Mouse (Mus musculus): ENCODE measurements around the gene Lyl1.

Gene Lyl1

DNA sequence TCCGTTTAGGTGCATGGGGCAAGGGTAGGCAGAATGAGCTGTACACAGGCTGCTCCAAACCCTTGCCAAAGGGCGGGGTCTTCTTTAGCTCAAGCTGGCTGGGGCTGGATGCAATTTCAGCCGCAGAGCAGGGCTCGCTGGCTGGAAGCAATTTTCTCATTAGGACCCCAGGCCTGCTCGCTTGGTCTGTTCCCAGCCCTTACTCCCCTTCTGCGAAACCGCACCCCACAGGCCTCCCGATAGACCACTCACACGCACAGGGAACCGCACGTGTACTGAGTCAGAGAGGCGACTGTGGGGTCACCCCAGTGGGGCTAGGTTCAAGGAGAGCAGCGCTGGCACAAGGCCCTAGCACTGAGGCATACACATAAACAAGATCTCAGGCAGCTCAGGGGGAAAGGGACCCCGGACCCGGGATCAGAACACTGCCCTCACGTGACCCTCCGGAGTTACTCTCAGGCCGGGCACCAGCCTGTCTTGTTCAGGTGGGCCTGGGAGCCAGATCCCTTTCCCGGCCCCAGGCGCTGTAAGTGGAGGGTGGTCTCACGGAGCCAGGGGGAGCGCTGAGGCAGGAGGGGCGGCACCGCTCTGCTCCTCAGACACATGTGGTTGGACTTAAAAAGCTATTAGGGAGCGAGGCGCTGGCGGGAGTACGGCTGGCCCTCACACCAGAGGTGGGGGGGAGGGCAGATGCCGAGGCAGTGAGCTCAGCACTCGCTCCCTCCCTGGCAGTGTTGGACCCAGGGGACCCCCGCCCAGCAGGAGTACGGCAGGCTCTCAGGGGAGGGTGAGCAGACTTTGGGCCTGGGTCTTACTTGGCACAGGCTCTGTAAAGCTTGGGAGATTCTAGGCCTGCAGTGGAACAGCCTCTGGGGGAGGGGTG lies 41.2 kb downstream of the Lyl1 start:
- no peak for DNase-seq

GRCm38 (mm10) chr8:84743054-84743415 lies 41.8 kb downstream of the Lyl1 start:
- DNase-seq: no peak

DNA sequence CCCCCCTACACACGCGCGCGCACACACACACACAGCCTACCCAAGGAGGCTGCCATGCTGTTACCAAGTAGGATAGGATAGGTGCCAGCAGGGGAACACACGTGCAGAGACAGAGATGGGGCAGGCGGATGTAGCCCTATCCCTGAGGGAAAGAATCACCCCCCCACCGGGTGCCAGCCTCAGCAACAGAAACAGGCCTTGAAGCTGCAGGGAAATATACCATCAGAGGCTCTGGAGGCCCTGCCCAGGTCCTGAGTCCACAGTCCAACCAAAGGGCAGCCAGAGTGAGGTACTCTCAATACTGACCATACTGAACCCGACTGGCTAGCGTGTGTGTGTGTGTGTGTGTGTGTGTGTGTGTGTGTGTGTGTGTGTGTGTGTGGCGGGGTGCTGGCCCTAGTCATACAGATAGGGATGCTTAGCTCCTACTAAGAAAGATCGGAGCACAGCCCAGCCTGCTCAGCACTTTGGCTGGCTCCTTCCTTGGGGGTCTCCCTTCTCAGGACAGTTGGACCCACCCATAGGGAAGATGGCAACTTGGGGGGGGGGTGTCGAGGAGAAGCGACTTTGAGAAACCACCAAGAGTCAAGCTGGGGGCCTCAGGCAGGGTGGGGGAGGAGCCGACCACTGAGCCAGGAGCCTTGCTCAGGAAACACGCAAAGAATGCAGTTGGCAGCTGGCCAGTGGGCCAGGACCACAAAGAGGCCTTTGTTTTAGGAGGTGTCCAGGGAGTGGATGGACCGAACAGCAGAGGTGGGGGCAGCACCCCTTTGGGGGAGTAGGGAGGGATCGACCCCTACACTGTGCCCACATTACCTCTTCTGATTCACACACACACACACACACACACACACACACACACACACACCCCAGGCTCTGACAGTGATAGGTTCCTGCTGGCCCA lies 42.5 kb downstream of the Lyl1 start:
- DNase-seq: no peak

DNA sequence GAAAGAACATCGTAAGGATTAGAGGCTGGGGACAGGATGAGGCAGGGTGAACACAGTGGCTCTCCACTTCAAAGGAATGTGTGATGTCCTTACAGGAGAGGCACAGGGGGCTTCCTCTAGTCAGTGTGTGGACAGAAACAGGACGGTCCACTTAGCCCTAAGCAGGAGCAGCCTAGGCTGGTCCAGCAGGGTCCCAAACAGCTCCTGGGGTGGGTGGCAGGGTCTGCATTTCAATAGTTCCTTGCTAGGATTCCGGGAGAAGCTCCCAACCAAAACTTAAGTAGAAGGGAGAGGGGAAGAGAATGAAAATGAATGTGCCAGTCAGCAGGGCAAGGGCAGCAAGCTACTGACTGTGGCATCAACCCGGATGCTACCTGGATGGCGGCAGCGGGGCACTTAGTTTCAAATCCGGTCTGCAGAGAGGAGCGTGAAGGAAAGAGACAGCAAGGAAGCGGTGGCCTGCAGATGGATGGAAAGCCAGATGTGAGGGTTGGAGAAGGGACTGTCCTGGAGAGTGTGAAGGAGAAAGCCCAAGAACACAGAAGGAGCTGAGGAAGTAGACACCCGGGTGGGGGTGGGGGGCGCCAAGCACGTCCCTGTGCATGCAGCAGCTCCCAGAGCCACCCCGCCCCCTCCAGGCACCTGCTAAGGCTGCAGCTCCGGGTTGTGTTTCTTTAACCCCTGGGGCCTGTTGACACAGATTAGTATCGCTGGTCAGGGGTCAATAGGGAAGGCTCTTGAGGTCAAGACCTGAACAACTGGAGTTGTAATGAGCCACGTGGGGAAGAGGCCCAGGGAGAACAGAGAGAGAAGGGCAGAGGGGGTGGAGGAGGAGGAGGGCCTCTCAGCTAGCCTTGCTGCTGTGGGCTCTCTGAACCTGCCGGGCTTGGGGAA lies 44.0 kb downstream of the Lyl1 start:
- DNase-seq: peak; percentile 57

- DNase-seq: no peak
These were observed 48.3 kb downstream of the Lyl1 start for GRCm38 (mm10) chr8:84749519-84749918.

- no peak for DNase-seq
These were observed 51.7 kb downstream of the Lyl1 start for GRCm38 (mm10) chr8:84752734-84753582.

Measured in thymus, postnatal 14 days (tissue).